Mouse (Mus musculus): Measurements from ENCODE around the gene Cep112.

Gene Cep112

GRCm38 (mm10) chr11:108605301-108605700 is 180.3 kb downstream of the Cep112 start:
- no peak for DNase-seq (ENCODE audit: low read depth)

GRCm38 (mm10) chr11:108606036-108606435 is 181.0 kb downstream of the Cep112 start:
- no peak for DNase-seq (ENCODE audit: low read depth)

GRCm38 (mm10) chr11:108606836-108607235 is 181.8 kb downstream of the Cep112 start:
- DNase-seq (ENCODE audit: low read depth), result no peak

- DNase-seq (ENCODE audit: low read depth), result no peak
Measured at GRCm38 (mm10) chr11:108620628-108621433, 195.8 kb downstream of the Cep112 start.

GRCm38 (mm10) chr11:108621434-108621901 is 196.5 kb downstream of the Cep112 start:
- no peak for DNase-seq (ENCODE audit: low read depth)

- peak; percentile 8 for DNase-seq (ENCODE audit: low read depth)
Measured at GRCm38 (mm10) chr11:108625546-108626232, 200.7 kb downstream of the Cep112 start.

- DNase-seq (ENCODE audit: low read depth), result no peak
Measured at GRCm38 (mm10) chr11:108637780-108638179, 212.8 kb downstream of the Cep112 start.

GRCm38 (mm10) chr11:108655574-108655973 is 230.6 kb downstream of the Cep112 start:
- no peak for DNase-seq (ENCODE audit: low read depth)

GRCm38 (mm10) chr11:108682014-108682413 is 257.0 kb downstream of the Cep112 start:
- no peak for DNase-seq (ENCODE audit: low read depth)

GRCm38 (mm10) chr11:108696563-108696962 is 271.6 kb downstream of the Cep112 start:
- DNase-seq (ENCODE audit: low read depth), result peak; percentile 74

GRCm38 (mm10) chr11:108752301-108752700 is 327.3 kb downstream of the Cep112 start:
- DNase-seq (ENCODE audit: low read depth), result peak; percentile 53

GRCm38 (mm10) chr11:108752765-108753164 is 327.8 kb downstream of the Cep112 start:
- DNase-seq (ENCODE audit: low read depth), result no peak

GRCm38 (mm10) chr11:108753361-108754240 is 328.6 kb downstream of the Cep112 start:
- no peak for DNase-seq (ENCODE audit: low read depth)

- no peak for DNase-seq (ENCODE audit: low read depth)
Measured at GRCm38 (mm10) chr11:108757211-108757610, 332.2 kb downstream of the Cep112 start.

GRCm38 (mm10) chr11:108757626-108758430 is 332.8 kb downstream of the Cep112 start:
- no peak for DNase-seq (ENCODE audit: low read depth)

GRCm38 (mm10) chr11:108770064-108770463 is 345.1 kb downstream of the Cep112 start:
- no peak for DNase-seq (ENCODE audit: low read depth)

- DNase-seq (ENCODE audit: low read depth), result no peak
Measured at GRCm38 (mm10) chr11:108774019-108774670, 349.2 kb downstream of the Cep112 start.

- DNase-seq (ENCODE audit: low read depth), result no peak
Measured at GRCm38 (mm10) chr11:108777158-108777557, 352.2 kb downstream of the Cep112 start.

- DNase-seq (ENCODE audit: low read depth), result no peak
Measured at GRCm38 (mm10) chr11:108780271-108781250, 355.6 kb downstream of the Cep112 start.

- no peak for DNase-seq (ENCODE audit: low read depth)
Measured at GRCm38 (mm10) chr11:108798398-108798797, 373.4 kb downstream of the Cep112 start.

All from 416B (cell line).